Comparison of ENCODE assay signal across 24 mouse cellular contexts in genomic region chr8:106574283-106574682, GRCm38 (mm10). TPM values are rescaled to one million over a fixed set of nuclear protein-coding genes. Genes with fewer than 3 reads are reported as not detected.
DNase-seq lines count a peak whose midpoint lies in the region; ATAC-seq and TF ChIP-seq lines count a peak whose summit lies in the region.
"Had no signal": no experiment of that assay in that cellular context is flagged by ENCODE, and none has a peak within 500 bp of the region (broad histone marks: within the 10 kb centered on the region; RNA-seq: fewer than 3 reads in every experiment).

No protein-coding gene starts in this region.

- H3K4me1 ChIP-seq in liver, adult 2 months (ENCODE audit: control insufficient read depth, insufficient read depth, low read length): peaks cover 18% of the 10 kb centered on the region
- H3K4me1 ChIP-seq in midbrain, embryonic 11.5 days (ENCODE audit: control insufficient read depth, insufficient read depth, low read length): peaks cover 5% of the 10 kb centered on the region; the same call in 1 of the 2 replicates
- peaks cover 6% of the 10 kb centered on the region; the same call in 1 of the 2 replicates for H3K4me1 ChIP-seq in midbrain, embryonic 13.5 days (replicated peaks)
- H3K4me1 ChIP-seq in forebrain, embryonic 12.5 days: 0 out of 2 replicates have a peak, but pooled peaks cover 3% of the 10 kb centered on the region

- H3K4me3 ChIP-seq in liver, adult 2 months (ENCODE audit: insufficient read depth, low read depth, low read length): no peak overlapping the region
- no peak overlapping the region for H3K4me3 ChIP-seq in midbrain, embryonic 11.5 days (ENCODE audit: low read depth, low read length)
- no peak overlapping the region for H3K4me3 ChIP-seq in midbrain, embryonic 13.5 days (replicated peaks)
- H3K4me3 ChIP-seq in forebrain, embryonic 12.5 days (replicated peaks): no peak overlapping the region
- H3K4me3 ChIP-seq: embryonic facial prominence, embryonic 10.5 days; embryonic facial prominence, embryonic 12.5 days had no signal

- H3K79me2 ChIP-seq in liver, adult 2 months (ENCODE audit: control insufficient read depth, insufficient read depth, low read length): no peaks in the 10 kb centered on the region

- 69% methylated on average over 4 of the region's 4 CpGs for WGBS in liver, adult 2 months
- 84% methylated on average over 4 of the region's 4 CpGs for WGBS in midbrain, embryonic 11.5 days
- WGBS in midbrain, embryonic 13.5 days: 92% methylated on average over 4 of the region's 4 CpGs
- 93% methylated on average over 4 of the region's 4 CpGs for WGBS in forebrain, embryonic 12.5 days

- no peak for TF ChIP-seq POLR2A in liver, adult 2 months (IDR thresholded peaks at IDR 0.05; ENCODE audit: extremely low read depth, insufficient read depth, low read length)

- DNase-seq in liver, adult 2 months (ENCODE audit: extremely low read depth, low read depth, low spot score): no peak
- no peak for DNase-seq in liver
- DNase-seq in midbrain, embryonic 11.5 days (ENCODE audit: low spot score, missing footprints): peak; percentile 81
- DNase-seq in heart, adult 9 months (ENCODE audit: low spot score in 2 of 2): no peak
- DNase-seq: adrenal gland, adult 8-10 months; adrenal gland, postnatal 14 days; adrenal gland, postnatal 36 days; B cell, adult 2 months; cerebellum, adult 11-12 months; cerebellum, adult 2 months; cerebellum, adult 9-10 months; cerebellum, postnatal 25 days had no signal

- no peak overlapping the region for H3K9ac ChIP-seq in liver, adult 2 months (ENCODE audit: low read depth, low read length)
- no peak overlapping the region for H3K9ac ChIP-seq in midbrain, embryonic 11.5 days (ENCODE audit: low read length)
- no peak overlapping the region for H3K9ac ChIP-seq in midbrain, embryonic 13.5 days (replicated peaks)
- no peak overlapping the region for H3K9ac ChIP-seq in forebrain, embryonic 12.5 days
- H3K9ac ChIP-seq: embryonic facial prominence, embryonic 12.5 days had no signal

- 0 out of 2 replicates have a peak overlapping the region, but pooled peaks have one; percentile 1 for H3K27ac ChIP-seq in liver, adult 2 months (replicated peaks; ENCODE audit: insufficient read depth, low read depth, low read length)
- no peak overlapping the region for H3K27ac ChIP-seq in midbrain, embryonic 11.5 days (ENCODE audit: low read depth, low read length)
- no peak overlapping the region for H3K27ac ChIP-seq in midbrain, embryonic 13.5 days
- no peak overlapping the region for H3K27ac ChIP-seq in forebrain, embryonic 12.5 days
- H3K27ac ChIP-seq: embryonic facial prominence, embryonic 10.5 days; embryonic facial prominence, embryonic 12.5 days had no signal

- ATAC-seq in midbrain, embryonic 11.5 days (ENCODE audit: low FRiP score): no peak
- ATAC-seq in midbrain, embryonic 13.5 days: no peak
- peak; percentile 80 for ATAC-seq in megakaryocyte, adult 5-6 weeks (ENCODE audit: poor library complexity, severe bottlenecking)
- ATAC-seq in monocyte, adult 5-6 weeks (replicated peaks; ENCODE audit: insufficient number of reproducible peaks, low FRiP score, low TSS enrichment, poor library complexity, severe bottlenecking): peak; percentile 56
- no peak for ATAC-seq in forebrain, embryonic 12.5 days (ENCODE audit: low FRiP score)
- ATAC-seq: activated CD4-positive, CD25-positive, alpha-beta regulatory T cell, adult 4 months; CD4-positive, CD25-positive, alpha-beta regulatory T cell, adult 4 months; forebrain, embryonic 14.5 days; forebrain, embryonic 16.5 days; Patski had no signal

- no peak for TF ChIP-seq CTCF in liver, adult 2 months (IDR thresholded peaks at IDR 0.05; ENCODE audit: low read depth, low read length)

- no peaks in the 10 kb centered on the region for H3K9me3 ChIP-seq in midbrain, embryonic 11.5 days (ENCODE audit: control insufficient read depth, low read length)
- no peaks in the 10 kb centered on the region for H3K9me3 ChIP-seq in midbrain, embryonic 13.5 days
- H3K9me3 ChIP-seq in forebrain, embryonic 12.5 days: no peaks in the 10 kb centered on the region
- H3K9me3 ChIP-seq: embryonic facial prominence, embryonic 10.5 days; embryonic facial prominence, embryonic 12.5 days; G1E had no signal

- no peaks in the 10 kb centered on the region for H3K36me3 ChIP-seq in liver, adult 2 months (ENCODE audit: control insufficient read depth, insufficient read depth, low read length)
- H3K36me3 ChIP-seq in midbrain, embryonic 11.5 days (ENCODE audit: control insufficient read depth, insufficient read depth, low read length): no peaks in the 10 kb centered on the region
- no peaks in the 10 kb centered on the region for H3K36me3 ChIP-seq in midbrain, embryonic 13.5 days
- no peaks in the 10 kb centered on the region for H3K36me3 ChIP-seq in forebrain, embryonic 12.5 days (replicated peaks)
- H3K36me3 ChIP-seq: embryonic facial prominence, embryonic 10.5 days; embryonic facial prominence, embryonic 12.5 days; G1E had no signal

- no peak overlapping the region for H3K4me2 ChIP-seq in midbrain, embryonic 11.5 days
- H3K4me2 ChIP-seq in midbrain, embryonic 13.5 days (replicated peaks): no peak overlapping the region
- no peak overlapping the region for H3K4me2 ChIP-seq in forebrain, embryonic 12.5 days
- H3K4me2 ChIP-seq: embryonic facial prominence, embryonic 12.5 days had no signal

- no peaks in the 10 kb centered on the region for H3K27me3 ChIP-seq in liver, adult 2 months (ENCODE audit: control insufficient read depth, insufficient read depth, low read length)
- no peaks in the 10 kb centered on the region for H3K27me3 ChIP-seq in midbrain, embryonic 11.5 days (ENCODE audit: control insufficient read depth, insufficient read depth, low read length)
- H3K27me3 ChIP-seq in midbrain, embryonic 13.5 days: peaks cover 9% of the 10 kb centered on the region
- H3K27me3 ChIP-seq in forebrain, embryonic 12.5 days: no peaks in the 10 kb centered on the region
- H3K27me3 ChIP-seq: embryonic facial prominence, embryonic 12.5 days; Patski had no signal

RNA-seq across cellular contexts. Expression of gene Gm10073, which starts 1.0 kb away (rescaled TPM):
- total RNA-seq in liver, adult 2 months (2014; rRNA removed): 11.3 and 12.4 TPM in 2 replicates
- 64.6 and 78.5 TPM in 2 replicates for polyA plus RNA-seq in liver, adult 2 months (2012; rRNA removed)
- 4.6 and 7.5 TPM in 2 replicates for polyA plus RNA-seq in midbrain, embryonic 11.5 days (2014; fragmentation: Nextera tagmentation; extraction: Ambion mirVana)
- polyA plus RNA-seq in midbrain, embryonic 13.5 days (2015; fragmentation: Nextera tagmentation; extraction: Ambion mirVana): 7.6 and 9.2 TPM in 2 replicates
- 53.0 and 66.6 TPM in 2 replicates for total RNA-seq in megakaryocyte, adult 5-6 weeks (2015)
- total RNA-seq in megakaryocyte, adult 5-6 weeks (2017): 5.4 and 6.9 TPM in 2 replicates
- total RNA-seq in monocyte, adult 5-6 weeks (2017): 2.2 to 11.5 TPM (median 9.5 TPM) in 3 replicates
- 3.4 and 4.6 TPM in 2 replicates for polyA plus RNA-seq in forebrain, embryonic 12.5 days (2016; fragmentation: Nextera tagmentation; extraction: Ambion mirVana)

RNA-seq across cellular contexts. Expression of gene Cdh1, which starts 28.9 kb away (rescaled TPM):
- total RNA-seq in liver, adult 2 months (2014; rRNA removed): 17.5 and 29.9 TPM in 2 replicates
- 8.8 and 19.8 TPM in 2 replicates for polyA plus RNA-seq in liver, adult 2 months (2012; rRNA removed)
- polyA plus RNA-seq in midbrain, embryonic 11.5 days (2014; fragmentation: Nextera tagmentation; extraction: Ambion mirVana): 5.7 and 6.4 TPM in 2 replicates
- 3.3 and 4.0 TPM in 2 replicates for polyA plus RNA-seq in midbrain, embryonic 13.5 days (2015; fragmentation: Nextera tagmentation; extraction: Ambion mirVana)
- 6.2 and 8.0 TPM in 2 replicates for total RNA-seq in megakaryocyte, adult 5-6 weeks (2015)
- total RNA-seq in megakaryocyte, adult 5-6 weeks (2017): 5.2 and 7.0 TPM in 2 replicates
- total RNA-seq in monocyte, adult 5-6 weeks (2017): 7.3 to 16.7 TPM (median 15.2 TPM) in 3 replicates
- 3.9 and 4.2 TPM in 2 replicates for polyA plus RNA-seq in forebrain, embryonic 12.5 days (2016; fragmentation: Nextera tagmentation; extraction: Ambion mirVana)
- total RNA-seq: adrenal gland, postnatal 36 days had no signal
- polyA plus RNA-seq: G1E had no signal

Comparison
In these comparisons a context has a peak if more than half of its experiments do, and no peak if none do; other contexts are left out.
1. ATAC-seq: peak in megakaryocyte, adult 5-6 weeks (single experiment) and monocyte, adult 5-6 weeks (single experiment); none in midbrain, embryonic 11.5 days (single experiment), midbrain, embryonic 13.5 days (single experiment) and forebrain, embryonic 12.5 days (single experiment).